8 mouse cellular contexts compared by ENCODE assay signal in genomic region chr17:4947013-4947412, GRCm38 (mm10). TPM values are rescaled to one million over a fixed set of nuclear protein-coding genes. Genes with fewer than 3 reads are reported as not detected.
DNase-seq lines count a peak whose midpoint lies in the region; ATAC-seq and TF ChIP-seq lines count a peak whose summit lies in the region.
"Had no signal": no experiment of that assay in that cellular context is flagged by ENCODE, and none has a peak within 500 bp of the region (broad histone marks: within the 10 kb centered on the region; RNA-seq: fewer than 3 reads in every experiment).

No protein-coding gene starts in this region.

- H3K9ac ChIP-seq in lung, postnatal 0 days (replicated peaks; ENCODE audit: low read depth): no peak overlapping the region
- no peak overlapping the region for H3K9ac ChIP-seq in embryonic facial prominence, embryonic 15.5 days
- H3K9ac ChIP-seq in liver, embryonic 16.5 days (ENCODE audit: low read depth, low read length): no peak overlapping the region

- H3K27ac ChIP-seq in lung, postnatal 0 days (ENCODE audit: low read length): peak overlapping the region; percentile 71
- H3K27ac ChIP-seq in embryonic facial prominence, embryonic 15.5 days (replicated peaks): peak overlapping the region; percentile 63
- no peak overlapping the region for H3K27ac ChIP-seq in liver, embryonic 16.5 days (ENCODE audit: low read length)

- WGBS in lung, postnatal 0 days: 43% methylated on average over 3 of the region's 3 CpGs
- 36% methylated on average over 3 of the region's 3 CpGs for WGBS in embryonic facial prominence, embryonic 15.5 days
- WGBS in liver, embryonic 16.5 days (ENCODE audit: insufficient replicate concordance): 50% methylated on average over 3 of the region's 3 CpGs

- H3K36me3 ChIP-seq in lung, postnatal 0 days (ENCODE audit: insufficient read depth, low read length): no peaks in the 10 kb centered on the region
- H3K36me3 ChIP-seq in embryonic facial prominence, embryonic 15.5 days: no peaks in the 10 kb centered on the region
- no peaks in the 10 kb centered on the region for H3K36me3 ChIP-seq in liver, embryonic 16.5 days (ENCODE audit: control insufficient read depth, insufficient read depth)

- TF ChIP-seq CTCF in lung, postnatal 0 days (IDR thresholded peaks at IDR 0.05): no peak

- no peak overlapping the region for H3K4me3 ChIP-seq in lung, postnatal 0 days (ENCODE audit: low read depth, low read length)
- H3K4me3 ChIP-seq in embryonic facial prominence, embryonic 15.5 days (replicated peaks): no peak overlapping the region
- no peak overlapping the region for H3K4me3 ChIP-seq in liver, embryonic 16.5 days (ENCODE audit: low read depth, low read length)

- no peaks in the 10 kb centered on the region for H3K27me3 ChIP-seq in lung, postnatal 0 days (replicated peaks; ENCODE audit: insufficient read depth, low read length)
- no peaks in the 10 kb centered on the region for H3K27me3 ChIP-seq in embryonic facial prominence, embryonic 15.5 days
- no peaks in the 10 kb centered on the region for H3K27me3 ChIP-seq in liver, embryonic 16.5 days (ENCODE audit: control insufficient read depth, insufficient read depth, low read depth, low read length)
- H3K27me3 ChIP-seq: Patski had no signal

- no peaks in the 10 kb centered on the region for H3K9me3 ChIP-seq in lung, postnatal 0 days (ENCODE audit: low read length)
- no peaks in the 10 kb centered on the region for H3K9me3 ChIP-seq in embryonic facial prominence, embryonic 15.5 days (replicated peaks)
- H3K9me3 ChIP-seq in liver, embryonic 16.5 days (replicated peaks; ENCODE audit: control insufficient read depth, low read length): no peaks in the 10 kb centered on the region

- H3K4me1 ChIP-seq in lung, postnatal 0 days (ENCODE audit: insufficient read depth, low read depth, low read length): peaks cover 6% of the 10 kb centered on the region
- H3K4me1 ChIP-seq in embryonic facial prominence, embryonic 15.5 days: peaks cover 18% of the 10 kb centered on the region
- H3K4me1 ChIP-seq in liver, embryonic 16.5 days (ENCODE audit: control insufficient read depth, low read depth, low read length): no peaks in the 10 kb centered on the region

- TF ChIP-seq EP300 in lung, postnatal 0 days (IDR thresholded peaks at IDR 0.05): no peak

- peak; percentile 37 for DNase-seq in lung, postnatal 0 days (ENCODE audit: low spot score)
- DNase-seq in lung, postnatal 25 days (ENCODE audit: low spot score): no peak
- DNase-seq in kidney, adult 8-10 months: peak; percentile 69 to 80
- no peak for DNase-seq in thymus, adult 18-20 months

- peak overlapping the region; percentile 25; the same call in 1 of the 2 replicates for H3K4me2 ChIP-seq in lung, postnatal 0 days (replicated peaks; ENCODE audit: low read depth, low read length)
- peak overlapping the region; percentile 40; the same call in 1 of the 2 replicates for H3K4me2 ChIP-seq in embryonic facial prominence, embryonic 15.5 days (replicated peaks)
- H3K4me2 ChIP-seq in liver, embryonic 16.5 days (ENCODE audit: low read depth, low read length): peak overlapping the region; percentile 12

- ATAC-seq in lung, postnatal 0 days: no peak; the same call in 1 of the 2 replicates
- no peak for ATAC-seq in embryonic facial prominence, embryonic 15.5 days (ENCODE audit: insufficient number of reproducible peaks, low FRiP score, low TSS enrichment, low read depth)
- no peak for ATAC-seq in liver, embryonic 16.5 days (ENCODE audit: low read depth)
- ATAC-seq in erythroid progenitor cell, adult 5-6 weeks (replicated peaks; ENCODE audit: low FRiP score, poor library complexity, severe bottlenecking): no peak
- ATAC-seq: Patski had no signal

RNA-seq across cellular contexts. Expression of gene Arid1b, which starts 47.1 kb away (rescaled TPM):
- 7.2 and 8.8 TPM in 2 replicates for polyA plus RNA-seq in lung, postnatal 0 days (2015; fragmentation: Nextera tagmentation; extraction: Ambion mirVana)
- 11.4 and 12.2 TPM in 2 replicates for polyA plus RNA-seq in embryonic facial prominence, embryonic 15.5 days (2015; fragmentation: Nextera tagmentation; extraction: Ambion mirVana)
- polyA plus RNA-seq in liver, embryonic 16.5 days (2015; fragmentation: Nextera tagmentation; extraction: Ambion mirVana): 3.2 TPM in 2 replicates
- 10.1 and 17.2 TPM in 2 replicates for total RNA-seq in erythroid progenitor cell, adult 5-6 weeks (2015; ENCODE audit: low replicate concordance)
- total RNA-seq in erythroid progenitor cell, adult 5-6 weeks (2017; ENCODE audit: low replicate concordance): 7.2 and 13.3 TPM in 2 replicates

Comparison
In these comparisons a context has a peak if more than half of its experiments do, and no peak if none do; other contexts are left out.
1. DNase-seq: peak in lung, postnatal 0 days (single experiment) and kidney, adult 8-10 months (2 of 2); none in lung, postnatal 25 days (single experiment) and thymus, adult 18-20 months (0 of 2).
2. Peak in every context shown above with its lines, with median percentiles within 50 percentile points of each other: H3K4me2 ChIP-seq.